Mouse (Mus musculus): ENCODE results near the gene Ivl. TPM values are rescaled to one million over a fixed set of nuclear protein-coding genes. Genes with fewer than 3 reads are reported as not detected.

Gene Ivl
- polyA plus RNA-seq (2021; fragmentation: Nextera tagmentation) = not detected in 2 replicates
- long read RNA-seq, experiment 1 = 0 reads
- long read RNA-seq, experiment 2 = 0 reads

DNA sequence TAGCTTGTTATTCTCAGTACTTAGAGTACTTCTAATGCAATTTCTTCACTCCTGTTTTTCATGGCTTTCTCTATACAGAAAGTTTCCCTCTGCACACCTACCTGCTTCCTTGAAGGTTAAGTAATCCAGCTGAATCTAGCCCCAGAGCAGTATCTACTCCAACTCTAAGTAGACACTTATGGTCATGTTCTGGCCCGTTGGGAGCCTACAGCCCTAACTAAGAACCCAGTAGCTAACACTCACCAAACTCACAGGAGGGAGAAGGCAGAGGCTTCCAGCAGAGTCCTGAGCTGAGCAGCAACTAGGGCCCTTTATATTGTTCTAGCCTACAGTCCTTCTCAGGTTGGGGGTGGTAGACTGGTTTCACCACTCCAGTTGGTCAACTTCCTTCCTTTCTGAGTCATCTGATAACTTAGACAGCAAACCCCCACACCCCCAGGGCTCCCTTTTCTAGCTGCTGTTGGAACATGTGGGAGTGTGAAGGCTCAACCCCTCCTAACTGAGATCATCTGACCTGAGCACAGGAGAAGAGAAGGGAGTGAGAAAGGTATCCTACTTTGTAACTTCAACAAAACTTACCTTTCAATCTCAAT lies at the start of gene Ivl:
TSS of gene Ivl (minus strand) at position 287 of the 593 bp plus-strand sequence.

DNA sequence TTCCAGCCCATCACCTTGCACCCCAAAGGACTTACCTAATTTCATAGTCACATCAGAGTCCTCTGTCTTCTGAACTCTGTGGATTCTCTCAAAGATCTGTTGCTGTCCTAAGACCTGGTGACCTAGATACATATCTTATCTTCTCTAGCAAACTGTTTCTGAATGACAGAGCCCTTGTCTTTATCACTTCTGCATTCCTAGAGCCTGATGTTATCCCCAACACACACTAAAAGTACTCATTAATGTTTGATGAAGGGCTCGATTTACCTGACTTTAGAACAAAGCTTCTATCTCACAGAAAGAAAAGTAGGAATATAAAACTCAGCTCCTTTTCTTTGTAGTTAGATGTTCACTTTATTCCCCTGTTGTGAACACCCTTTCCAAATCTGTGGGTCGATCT lies 48.0 kb upstream of the Ivl start, which contains the start of gene Lce6a:
TSS of gene Lce6a (minus strand) at position 101 of the 400 bp plus-strand sequence.

DNA sequence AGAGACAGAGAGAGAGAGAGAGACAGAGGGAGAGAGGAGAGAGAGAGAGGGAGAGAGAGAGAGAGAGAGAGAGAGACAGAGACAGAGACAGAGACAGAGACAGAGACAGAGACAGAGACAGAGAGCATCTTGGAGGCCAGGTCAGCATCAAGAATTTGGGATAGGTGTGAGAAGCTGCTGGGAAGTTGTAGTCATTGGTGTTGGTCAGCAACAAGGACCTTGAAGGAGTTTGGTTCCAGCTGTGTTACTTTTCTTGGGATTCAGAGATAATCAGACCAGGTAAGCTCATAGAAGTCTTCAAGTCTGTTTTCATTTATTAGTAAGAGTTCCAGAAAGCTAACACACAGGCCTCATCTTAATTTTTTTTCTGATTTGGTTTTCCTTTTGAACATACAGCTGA lies 33.9 kb upstream of the Ivl start, which contains the start of gene 2210017I01Rik:
TSS of gene 2210017I01Rik (minus strand) at position 101 of the 400 bp plus-strand sequence.

DNA sequence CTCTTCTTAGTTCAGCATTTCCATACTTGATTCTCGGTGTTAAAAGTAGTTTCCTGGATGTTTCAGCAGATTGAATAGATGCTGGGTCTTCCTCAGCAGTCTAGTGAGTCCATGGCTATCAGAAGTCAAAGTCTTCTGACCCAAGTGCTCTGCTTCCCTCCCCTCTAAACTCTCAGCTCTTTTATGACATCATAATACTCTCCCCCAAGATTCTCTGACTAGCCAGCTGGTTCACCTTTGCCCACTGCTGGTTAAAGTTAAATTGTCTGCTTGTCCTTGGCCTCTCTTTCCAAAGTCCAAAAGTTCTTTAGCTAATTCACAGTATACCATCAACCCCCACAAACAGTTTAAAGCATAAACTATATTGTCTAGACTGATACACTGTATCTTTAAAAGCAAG lies 15.3 kb upstream of the Ivl start, which contains the start of gene Smcp:
TSS of gene Smcp (minus strand) at position 140 of the 400 bp plus-strand sequence.

DNA sequence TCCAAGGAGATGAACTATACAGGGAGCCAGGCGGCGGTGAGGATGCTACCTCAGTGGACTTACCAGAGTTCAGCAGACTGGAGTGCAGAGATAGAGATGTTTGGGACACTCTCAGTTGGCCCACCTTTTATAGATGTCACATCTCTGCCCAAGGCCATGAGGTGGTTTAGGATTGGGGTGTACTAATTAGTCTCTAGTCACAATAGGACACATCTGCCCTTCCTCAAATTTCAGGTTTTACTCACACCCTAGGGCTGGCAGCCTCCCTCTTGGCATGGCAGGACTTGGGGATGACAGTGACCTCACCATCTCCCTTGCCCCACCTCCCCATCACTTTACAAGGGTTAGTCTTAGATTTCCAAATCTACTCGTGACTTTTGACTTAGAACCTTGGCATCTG lies 39.1 kb downstream of the Ivl start, which contains the start of gene 2310046K23Rik:
TSS of gene 2310046K23Rik (minus strand) at position 101 of the 400 bp plus-strand sequence.

Other genes with a start within 250 kb of the Ivl start
- not detected in 2 replicates for gene Sprr2d, start 234.6 kb downstream of the Ivl start, polyA plus RNA-seq (2021; fragmentation: Nextera tagmentation)
- not detected in 2 replicates for gene Sprr2e, start 221.6 kb downstream of the Ivl start, polyA plus RNA-seq (2021; fragmentation: Nextera tagmentation)
- not detected in 2 replicates for gene Sprr2f, start 208.5 kb downstream of the Ivl start, polyA plus RNA-seq (2021; fragmentation: Nextera tagmentation)
- not detected in 2 replicates for gene Sprr2h, start 188.1 kb downstream of the Ivl start, polyA plus RNA-seq (2021; fragmentation: Nextera tagmentation)
- not detected in 2 replicates for gene Sprr2i, start 165.7 kb downstream of the Ivl start, polyA plus RNA-seq (2021; fragmentation: Nextera tagmentation)
- not detected in 2 replicates for gene Sprr2j-ps, start 155.7 kb downstream of the Ivl start, polyA plus RNA-seq (2021; fragmentation: Nextera tagmentation)
- 1.4 and 1.7 TPM in 2 replicates for gene Gm9774, start 144.3 kb downstream of the Ivl start, polyA plus RNA-seq (2021; fragmentation: Nextera tagmentation)
- gene Sprr2k, start 141.2 kb downstream of the Ivl start, polyA plus RNA-seq (2021; fragmentation: Nextera tagmentation) = not detected in 2 replicates
- not detected in 2 replicates for gene Sprr1b, start 134.9 kb downstream of the Ivl start, polyA plus RNA-seq (2021; fragmentation: Nextera tagmentation)
- gene Sprr3, start 115.0 kb downstream of the Ivl start, polyA plus RNA-seq (2021; fragmentation: Nextera tagmentation) = not detected in 2 replicates
- 0.15 TPM in 1 of 2 replicates, not detected in the other for gene Sprr1a, start 87.8 kb downstream of the Ivl start, polyA plus RNA-seq (2021; fragmentation: Nextera tagmentation)
- gene Sprr4, start 73.2 kb downstream of the Ivl start, polyA plus RNA-seq (2021; fragmentation: Nextera tagmentation) = not detected in 2 replicates
- not detected in 2 replicates for gene 2310046K23Rik, start 39.2 kb downstream of the Ivl start, polyA plus RNA-seq (2021; fragmentation: Nextera tagmentation)
- not detected in 2 replicates for gene Smcp, start 15.3 kb upstream of the Ivl start, polyA plus RNA-seq (2021; fragmentation: Nextera tagmentation)
- not detected in 2 replicates for gene 2210017I01Rik, start 33.8 kb upstream of the Ivl start, polyA plus RNA-seq (2021; fragmentation: Nextera tagmentation)
- not detected in 2 replicates for gene Lce6a, start 47.9 kb upstream of the Ivl start, polyA plus RNA-seq (2021; fragmentation: Nextera tagmentation)
- not detected in 2 replicates for gene Lce1a1, start 74.6 kb upstream of the Ivl start, polyA plus RNA-seq (2021; fragmentation: Nextera tagmentation)
- not detected in 2 replicates for gene Lce1b, start 83.2 kb upstream of the Ivl start, polyA plus RNA-seq (2021; fragmentation: Nextera tagmentation)
- gene Lce1a2, start 96.6 kb upstream of the Ivl start, polyA plus RNA-seq (2021; fragmentation: Nextera tagmentation) = not detected in 2 replicates
- gene Lce1c, start 105.5 kb upstream of the Ivl start, polyA plus RNA-seq (2021; fragmentation: Nextera tagmentation) = not detected in 2 replicates
- gene Lce1d, start 113.5 kb upstream of the Ivl start, polyA plus RNA-seq (2021; fragmentation: Nextera tagmentation) = not detected in 2 replicates
- gene Lce1e, start 135.3 kb upstream of the Ivl start, polyA plus RNA-seq (2021; fragmentation: Nextera tagmentation) = not detected in 2 replicates
- gene Lce1f, start 146.6 kb upstream of the Ivl start, polyA plus RNA-seq (2021; fragmentation: Nextera tagmentation) = not detected in 2 replicates
- gene Gm38119, start 165.4 kb upstream of the Ivl start, polyA plus RNA-seq (2021; fragmentation: Nextera tagmentation) = not detected in 2 replicates
- not detected in 2 replicates for gene Lce1g, start 178.6 kb upstream of the Ivl start, polyA plus RNA-seq (2021; fragmentation: Nextera tagmentation)
- gene Lce1h, start 191.3 kb upstream of the Ivl start, polyA plus RNA-seq (2021; fragmentation: Nextera tagmentation) = not detected in 2 replicates
- not detected in 2 replicates for gene Lce1i, start 205.2 kb upstream of the Ivl start, polyA plus RNA-seq (2021; fragmentation: Nextera tagmentation)
- not detected in 2 replicates for gene Lce1j, start 216.8 kb upstream of the Ivl start, polyA plus RNA-seq (2021; fragmentation: Nextera tagmentation)
- gene Lce1k, start 234.2 kb upstream of the Ivl start, polyA plus RNA-seq (2021; fragmentation: Nextera tagmentation) = not detected in 2 replicates

Measured in left cerebral cortex, adult 6 months (tissue).